Mouse (Mus musculus): ENCODE measurements around the gene 9330161L09Rik.

DNA sequence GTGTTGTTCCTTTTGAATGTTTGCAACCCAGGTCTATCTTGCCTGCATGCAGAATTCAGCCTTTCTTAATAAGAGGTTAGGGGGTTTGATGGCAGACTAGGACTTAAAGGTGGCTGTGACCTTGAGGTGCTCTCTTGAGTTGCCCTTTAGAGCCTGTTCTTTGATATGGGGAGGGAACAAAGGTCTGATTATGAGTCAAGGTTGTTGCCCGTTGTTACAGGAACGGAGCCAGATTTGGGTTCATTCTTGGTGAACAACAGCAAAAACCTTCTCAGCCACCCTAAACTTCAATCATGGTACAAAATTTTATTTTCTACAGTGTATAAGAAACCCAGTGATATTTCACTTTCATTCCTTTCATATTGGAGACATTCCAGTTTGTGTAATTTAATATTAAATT lies 25.8 kb upstream of the 9330161L09Rik start:
- TF ChIP-seq CTCF (IDR thresholded peaks at IDR 0.05; ENCODE audit: extremely low read depth, insufficient read depth, low read length) (no peak), POLR2A (IDR thresholded peaks at IDR 0.05; ENCODE audit: extremely low read depth, insufficient read depth, low read length) (no peak)

All from cortical plate, adult 2 months (tissue).